Comparison of ENCODE assay signal across 9 mouse cellular contexts in the genomic region with DNA sequence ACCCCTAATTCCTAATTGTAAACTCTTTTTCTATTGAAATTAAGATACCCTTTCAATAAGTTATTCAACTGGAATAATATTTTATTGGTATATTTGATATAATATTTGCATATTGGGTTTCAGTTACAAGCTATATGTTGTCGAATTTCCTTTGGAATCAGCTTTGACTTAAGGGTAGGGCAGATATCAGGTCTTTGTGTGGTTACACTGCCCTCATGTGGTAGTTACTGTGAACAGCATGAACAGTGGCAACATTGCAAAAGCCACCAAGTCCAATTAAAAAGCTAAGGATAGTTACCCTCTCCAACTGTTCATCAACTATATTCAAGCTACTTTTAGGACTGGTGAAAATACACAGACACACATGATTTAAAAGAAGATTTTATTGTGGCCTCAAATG. TPM values are rescaled to one million over a fixed set of nuclear protein-coding genes. Genes with fewer than 3 reads are reported as not detected.
DNase-seq lines count a peak whose midpoint lies in the region; ATAC-seq and TF ChIP-seq lines count a peak whose summit lies in the region.
"Had no signal": no experiment of that assay in that cellular context is flagged by ENCODE, and none has a peak within 500 bp of the region (broad histone marks: within the 10 kb centered on the region; RNA-seq: fewer than 3 reads in every experiment).

No protein-coding gene starts in this region.

- TF ChIP-seq CTCF in liver, adult 2 months (IDR thresholded peaks at IDR 0.05; ENCODE audit: low read depth, low read length) = no peak
- peak; percentile 63; the same call in 1 of the 2 replicates for TF ChIP-seq CTCF in brain, embryonic 14.5 days (IDR thresholded peaks at IDR 0.05; ENCODE audit: borderline replicate concordance, extremely low read depth, insufficient read depth, insufficient read length)
- peak; percentile 62 for TF ChIP-seq CTCF in liver, postnatal 0 days (IDR thresholded peaks at IDR 0.05; ENCODE audit: low read depth)

- H3K4me1 ChIP-seq in liver, adult 2 months (ENCODE audit: control insufficient read depth, insufficient read depth, low read length) = no peaks in the 10 kb centered on the region
- no peaks in the 10 kb centered on the region for H3K4me1 ChIP-seq in liver, embryonic 12.5 days
- H3K4me1 ChIP-seq in liver, postnatal 0 days (ENCODE audit: insufficient read depth) = no peaks in the 10 kb centered on the region
- H3K4me1 ChIP-seq: liver, embryonic 13.5 days had no signal

- H3K4me2 ChIP-seq in liver, embryonic 12.5 days = no peak overlapping the region
- H3K4me2 ChIP-seq in liver, postnatal 0 days (ENCODE audit: low read depth, low read length) = no peak overlapping the region
- H3K4me2 ChIP-seq: liver, embryonic 13.5 days had no signal

- ATAC-seq in liver, embryonic 12.5 days = no peak
- no peak for ATAC-seq in liver, postnatal 0 days

- WGBS in liver, adult 2 months = 53% methylated on average over 1 of the region's 1 CpGs
- WGBS in liver, embryonic 12.5 days (ENCODE audit: insufficient replicate concordance) = 39% methylated on average over 1 of the region's 1 CpGs
- WGBS in liver, postnatal 0 days (ENCODE audit: insufficient replicate concordance) = 49% methylated on average over 1 of the region's 1 CpGs

- H3K27ac ChIP-seq in liver, adult 2 months (replicated peaks; ENCODE audit: insufficient read depth, low read depth, low read length) = no peak overlapping the region
- H3K27ac ChIP-seq in liver, embryonic 12.5 days = no peak overlapping the region
- H3K27ac ChIP-seq in liver, postnatal 0 days (ENCODE audit: low read depth) = no peak overlapping the region
- H3K27ac ChIP-seq: liver, embryonic 13.5 days had no signal

- no peak for TF ChIP-seq POLR2A in liver, adult 2 months (IDR thresholded peaks at IDR 0.05; ENCODE audit: extremely low read depth, insufficient read depth, low read length)
- no peak for TF ChIP-seq POLR2A in brain, embryonic 14.5 days (IDR thresholded peaks at IDR 0.05; ENCODE audit: borderline replicate concordance, extremely low read depth, insufficient read depth, insufficient read length, poor library complexity, severe bottlenecking)

- peak; percentile 11 for DNase-seq in adrenal gland, postnatal 14 days
- no peak for DNase-seq in adrenal gland, postnatal 25 days
- peak; percentile 1 for DNase-seq in liver, adult 2 months (ENCODE audit: extremely low read depth, low read depth, low spot score)
- DNase-seq in brain, embryonic 14.5 days (ENCODE audit: low read depth) = peak; percentile 61
- DNase-seq in liver, postnatal 0 days = peak; percentile 14
- DNase-seq in spleen, adult 12 weeks (ENCODE audit: low spot score) = no peak
- no peak for DNase-seq in gastrocnemius, postnatal 36 days
- DNase-seq: liver, embryonic 13.5 days had no signal

- H3K36me3 ChIP-seq in liver, adult 2 months (ENCODE audit: control insufficient read depth, insufficient read depth, low read length) = no peaks in the 10 kb centered on the region
- no peaks in the 10 kb centered on the region for H3K36me3 ChIP-seq in liver, embryonic 12.5 days
- no peaks in the 10 kb centered on the region for H3K36me3 ChIP-seq in liver, postnatal 0 days (replicated peaks; ENCODE audit: insufficient read depth, low read length)
- H3K36me3 ChIP-seq: liver, embryonic 13.5 days had no signal

- intact Hi-C loops in gastrocnemius, postnatal 36 days (cut with DNase I) = no loop called here

- no peak overlapping the region for H3K9ac ChIP-seq in liver, adult 2 months (ENCODE audit: low read depth, low read length)
- no peak overlapping the region for H3K9ac ChIP-seq in liver, embryonic 12.5 days
- no peak overlapping the region for H3K9ac ChIP-seq in liver, postnatal 0 days (replicated peaks)
- H3K9ac ChIP-seq: liver, embryonic 13.5 days had no signal

- no peaks in the 10 kb centered on the region for H3K79me2 ChIP-seq in liver, adult 2 months (ENCODE audit: control insufficient read depth, insufficient read depth, low read length)

- TF ChIP-seq EP300 in liver, postnatal 0 days (IDR thresholded peaks at IDR 0.05; ENCODE audit: low read depth) = no peak

- H3K9me3 ChIP-seq in liver, embryonic 12.5 days (replicated peaks) = no peaks in the 10 kb centered on the region
- H3K9me3 ChIP-seq in liver, postnatal 0 days (ENCODE audit: low read length) = no peaks in the 10 kb centered on the region
- H3K9me3 ChIP-seq: liver, embryonic 13.5 days had no signal

- H3K4me3 ChIP-seq in liver, adult 2 months (ENCODE audit: insufficient read depth, low read depth, low read length) = no peak overlapping the region
- no peak overlapping the region for H3K4me3 ChIP-seq in liver, embryonic 12.5 days
- no peak overlapping the region for H3K4me3 ChIP-seq in liver, postnatal 0 days (ENCODE audit: low read depth, low read length)
- H3K4me3 ChIP-seq: liver, embryonic 13.5 days had no signal

- no peaks in the 10 kb centered on the region for H3K27me3 ChIP-seq in liver, adult 2 months (ENCODE audit: control insufficient read depth, insufficient read depth, low read length)
- H3K27me3 ChIP-seq in liver, embryonic 12.5 days (replicated peaks) = no peaks in the 10 kb centered on the region
- no peaks in the 10 kb centered on the region for H3K27me3 ChIP-seq in liver, postnatal 0 days (ENCODE audit: insufficient read depth, low read length)
- H3K27me3 ChIP-seq: liver, embryonic 13.5 days had no signal

RNA-seq across cellular contexts. Expression of a gene that starts 11.6 kb away (rescaled TPM):
- total RNA-seq in adrenal gland, postnatal 14 days (2021) = not detected in 2 replicates
- total RNA-seq in adrenal gland, postnatal 25 days (2021) = not detected in 2 replicates
- total RNA-seq in liver, adult 2 months (2014; rRNA removed) = not detected in 2 replicates
- polyA plus RNA-seq in liver, adult 2 months (2012; rRNA removed) = not detected in 2 replicates
- polyA plus RNA-seq in liver, embryonic 12.5 days (2016; fragmentation: Nextera tagmentation; extraction: Ambion mirVana) = not detected in 2 replicates
- polyA plus RNA-seq in brain, embryonic 14.5 days (2012; rRNA removed) = not detected in 2 replicates
- not detected in 2 replicates for polyA plus RNA-seq in liver, postnatal 0 days (2015; fragmentation: Nextera tagmentation; extraction: Ambion mirVana)
- total RNA-seq in gastrocnemius, postnatal 36 days (2021) = under 1 TPM in 1 of 2 experiments, not detected in 1; 0.42 TPM
- polyA plus RNA-seq: liver, embryonic 13.5 days had no signal

Comparison
In these comparisons a context has a peak if more than half of its experiments do, and no peak if none do; other contexts are left out.
1. DNase-seq: peak in adrenal gland, postnatal 14 days (single experiment), liver, adult 2 months (single experiment), brain, embryonic 14.5 days (single experiment) and liver, postnatal 0 days (single experiment); none in adrenal gland, postnatal 25 days (single experiment), spleen, adult 12 weeks (single experiment) and gastrocnemius, postnatal 36 days (0 of 2).